Mouse (Mus musculus) adrenal gland, adult 18-20 months (tissue): Measurements from ENCODE around the gene 4933427D14Rik. TPM values are rescaled to one million over a fixed set of nuclear protein-coding genes. Genes with fewer than 3 reads are reported as not detected.
A peak's percentile ranks its signal among the peaks of the same experiment; 100 is the strongest.

Source experiments
- DNase-seq, 2 experiments: peaks; one replicate each; pipeline ENCODE4 v3.0.0; 2021 to 2022; ENCODE audit warnings: low spot score in 2 of 2
- long read RNA-seq, 2 experiments: library from polyadenylated mRNA; stranded (forward); transcript quantifications; one replicate each; pipeline ENCODE4 v2.0.0; 2021
- total RNA-seq, 2 experiments: library from RNA; stranded (reverse); gene quantifications; 1 replicate in 1 of 2; 2 replicates in 1 of 2; pipeline ENCODE4 v1.2.3; 2021

The 4933427D14Rik gene
- total RNA-seq, result 1 to 10 TPM; 5.6 to 6.6 TPM
- long read RNA-seq, experiment 1, partial matches to known transcripts, result 1 of 2 reads
- long read RNA-seq, experiment 1, other reads (novel, unspliced or antisense), result 1 of 2 reads
- long read RNA-seq, experiment 2, partial matches to known transcripts, result 2 of 2 reads
- long read RNA-seq, experiment 2, other reads (novel, unspliced or antisense), result 0 of 2 reads

DNA sequence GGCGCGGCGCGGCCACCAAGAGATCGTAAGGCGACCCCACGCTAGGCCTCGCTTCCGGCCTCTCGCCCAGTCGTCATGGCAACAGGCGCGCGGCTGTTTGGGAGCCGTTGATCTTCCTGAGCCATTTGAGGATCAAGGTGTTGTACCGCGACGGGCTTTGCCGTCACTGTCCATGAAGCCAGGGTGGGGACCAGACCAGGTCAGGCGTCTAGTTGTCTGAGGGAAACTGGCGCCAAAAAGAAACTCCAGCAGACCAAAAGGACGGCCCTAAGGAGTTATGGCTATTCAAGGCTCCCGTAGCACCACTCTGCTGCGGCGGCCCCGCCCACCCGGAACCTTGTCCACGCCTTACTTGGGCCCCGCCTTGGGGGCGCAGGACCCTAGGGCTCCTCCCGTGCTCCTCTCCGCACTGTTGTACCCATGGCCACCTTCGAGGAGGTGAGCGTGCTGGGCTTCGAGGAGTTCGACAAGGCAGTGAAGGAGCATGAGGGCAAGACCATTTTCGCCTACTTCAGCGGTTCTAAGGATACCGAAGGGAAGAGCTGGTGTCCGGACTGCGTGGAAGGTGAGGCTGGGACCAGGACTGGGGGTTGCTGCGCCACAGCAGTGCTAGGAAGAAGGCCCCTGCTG, at the start of gene 4933427D14Rik, which contains the start of gene Txndc17:
Gene 4933427D14Rik (minus strand): TSS at position 256 of the 630 bp plus-strand sequence.
Gene Txndc17 (plus strand): TSS at position 344 of the 630 bp plus-strand sequence.
- DNase-seq, result peak; percentile 85 to 89

DNA sequence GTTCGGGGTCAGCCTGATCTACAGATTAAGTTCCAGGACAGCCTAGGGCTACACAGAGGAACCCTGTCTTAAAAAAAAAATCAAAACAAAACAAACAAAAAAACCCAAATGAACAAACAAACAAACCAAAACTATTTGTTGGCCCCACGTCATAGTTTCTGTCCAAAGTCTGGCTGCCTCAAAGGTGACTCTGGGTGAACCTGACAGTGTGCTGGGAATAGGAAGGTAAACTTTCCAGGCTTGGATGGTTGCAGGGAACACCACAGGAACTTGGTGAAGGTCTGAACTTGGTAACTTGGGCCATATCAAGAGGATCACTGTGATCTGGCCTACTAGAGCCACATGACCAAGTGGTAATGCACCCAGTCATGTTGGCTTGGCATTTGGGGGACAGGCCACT, 49.2 kb upstream of the 4933427D14Rik start:
- no peak for DNase-seq

DNA sequence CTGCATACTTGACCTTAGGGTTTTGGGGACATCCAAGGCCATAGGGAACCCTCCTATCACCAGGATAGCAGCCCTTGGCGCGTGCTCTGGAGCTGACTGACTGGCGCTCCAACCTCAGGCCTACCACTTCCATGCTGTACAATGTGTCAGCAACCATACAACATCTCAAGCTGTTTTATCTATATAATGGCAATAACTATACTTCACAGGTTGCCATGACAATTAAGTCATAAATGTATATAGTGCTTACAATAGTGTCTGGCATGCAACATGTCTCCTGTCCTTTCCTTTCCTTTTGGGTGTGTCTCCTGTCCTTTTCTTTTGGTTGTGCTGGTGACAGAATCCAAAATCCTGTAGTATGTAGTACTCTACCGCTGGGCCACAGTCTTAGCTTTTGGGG, 48.4 kb upstream of the 4933427D14Rik start:
- DNase-seq, result no peak

DNA sequence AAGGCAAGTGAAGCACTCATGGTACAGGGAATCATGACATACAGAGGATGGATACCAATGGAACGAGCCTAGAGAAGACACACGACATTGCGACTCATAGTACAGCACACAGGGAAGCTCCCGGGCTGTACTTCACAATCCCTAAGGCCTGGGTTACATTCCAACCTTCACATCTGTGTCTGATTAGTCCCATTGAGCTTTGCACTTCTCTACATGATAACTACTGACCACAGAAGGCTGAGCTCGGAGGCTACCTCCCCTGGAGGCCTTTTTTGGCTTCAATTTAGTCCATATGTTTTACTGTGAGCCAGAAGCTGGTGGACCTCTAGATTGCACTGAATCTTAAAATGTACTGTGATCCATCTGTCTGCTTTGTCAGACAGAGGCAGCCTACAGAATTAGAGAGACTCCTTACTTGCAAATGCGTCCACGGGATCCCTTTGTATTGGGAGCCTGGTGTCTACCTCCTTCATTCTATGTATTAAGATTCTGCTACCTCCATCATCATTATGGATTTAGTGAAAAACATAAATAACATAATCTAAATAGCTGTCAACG, 38.0 kb upstream of the 4933427D14Rik start:
- DNase-seq, result no peak

DNA sequence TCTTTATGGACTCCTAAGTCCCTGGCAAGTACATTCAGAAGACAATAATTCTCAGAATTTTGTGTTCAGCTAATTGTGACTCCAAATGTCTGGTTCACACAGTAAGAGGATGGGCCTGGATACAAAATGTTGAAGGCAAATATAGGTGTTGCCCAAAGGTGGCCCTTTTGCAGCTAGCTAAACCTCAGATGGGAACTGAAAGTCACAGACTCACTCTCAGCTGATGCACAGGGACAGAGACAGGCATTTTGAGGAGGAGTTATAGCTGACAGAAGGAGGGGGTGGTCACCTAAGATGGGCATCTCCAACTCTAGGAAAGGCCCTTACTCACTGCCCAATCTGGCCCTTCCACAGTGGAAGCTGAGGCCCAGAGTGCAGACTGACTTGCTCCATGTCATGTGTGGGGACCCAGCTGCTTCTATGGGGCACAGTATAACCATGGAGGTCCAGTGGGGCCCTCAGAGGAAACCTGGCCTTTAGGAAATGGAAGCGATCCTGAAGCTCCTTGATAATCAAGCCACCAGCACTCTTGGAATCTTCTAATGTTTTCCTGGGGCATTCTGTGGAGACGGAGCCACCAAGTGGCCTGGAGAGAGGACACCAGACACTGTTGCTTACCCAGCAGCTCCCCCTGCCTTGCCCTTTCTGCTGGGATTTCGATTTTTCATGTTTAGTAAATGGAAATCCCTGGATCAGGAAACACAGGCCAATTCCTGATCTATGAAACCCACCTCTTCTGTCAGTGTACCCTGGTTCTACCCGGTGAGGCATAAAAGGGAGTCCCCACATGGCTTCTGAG, 33.0 kb upstream of the 4933427D14Rik start:
- no peak for DNase-seq

DNA sequence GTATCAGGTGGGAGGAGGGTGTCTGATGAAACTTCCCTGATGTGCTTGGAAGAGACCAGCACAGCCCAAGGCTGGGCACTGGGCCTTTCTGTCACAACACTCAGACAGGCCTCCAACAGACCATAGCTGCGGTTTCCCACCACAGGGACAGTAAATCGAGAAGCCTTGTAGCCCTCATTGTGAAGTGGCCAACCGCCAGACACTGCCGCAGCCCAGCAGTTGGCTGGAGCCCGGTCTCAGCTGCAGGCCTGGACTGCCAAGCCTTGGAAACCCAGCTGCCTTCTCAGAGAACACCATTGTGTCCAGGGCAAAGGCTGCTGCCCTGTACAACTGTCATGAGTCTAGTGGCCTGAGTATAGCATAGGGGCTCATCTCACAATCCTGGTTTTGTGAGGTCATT, 26.8 kb upstream of the 4933427D14Rik start:
- DNase-seq, result no peak

DNA sequence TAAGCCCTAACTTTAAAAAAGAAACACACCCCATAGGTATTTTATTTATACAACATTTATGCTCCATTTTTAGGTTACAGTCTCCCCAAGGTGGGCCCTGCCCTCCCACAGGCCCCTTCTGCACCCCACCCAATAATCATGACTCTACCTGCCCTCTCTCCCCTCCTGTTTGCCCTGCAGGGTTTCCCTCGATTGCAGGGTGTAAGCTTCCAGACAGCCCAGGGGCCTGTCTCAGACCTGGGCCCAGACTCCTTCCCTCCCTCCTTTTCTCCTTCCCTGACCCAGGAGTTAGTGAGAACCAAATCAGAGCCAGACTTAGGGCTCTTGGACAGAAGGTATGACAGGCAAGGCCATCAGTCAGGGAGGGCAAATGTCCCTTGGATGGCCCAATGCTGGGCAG, 25.7 kb upstream of the 4933427D14Rik start:
- no peak for DNase-seq

DNA sequence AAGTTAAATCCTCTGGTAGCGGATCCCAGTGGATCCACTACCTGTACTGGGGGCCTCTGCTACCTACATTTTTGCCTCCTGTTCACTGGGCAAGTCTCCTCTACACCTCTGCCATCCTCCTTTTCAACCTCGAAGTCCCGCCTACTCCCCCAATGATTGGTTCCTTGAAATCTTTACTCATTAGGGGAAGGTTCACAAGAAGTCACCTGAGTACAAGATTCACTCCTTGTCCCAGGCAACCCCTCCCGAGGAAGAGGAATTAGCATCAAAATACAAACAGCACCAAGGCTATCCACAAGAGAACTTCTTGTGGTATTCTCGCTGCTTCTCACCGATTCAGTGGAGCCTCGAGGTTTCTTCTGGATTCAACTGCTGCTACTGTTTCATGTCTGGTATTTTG, 24.8 kb upstream of the 4933427D14Rik start:
- no peak for DNase-seq

DNA sequence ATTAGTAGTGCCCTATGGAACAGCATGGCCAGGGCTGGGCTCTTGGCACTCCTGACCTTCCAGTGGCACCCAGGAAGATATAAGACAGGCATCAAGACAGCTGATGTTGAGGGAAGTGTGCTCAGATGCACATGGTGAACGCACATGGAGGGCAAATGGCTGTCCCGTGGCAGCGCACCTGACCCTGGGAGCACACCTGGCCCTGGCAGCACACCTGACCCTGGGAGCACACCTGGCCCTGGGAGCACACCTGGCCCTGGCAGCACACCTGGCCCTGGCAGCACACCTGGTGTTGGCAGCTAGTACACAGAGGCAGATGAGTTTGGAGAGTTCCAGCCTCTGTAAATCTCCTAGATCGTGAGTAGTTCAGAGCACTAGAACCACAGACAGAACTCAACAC, 21.3 kb upstream of the 4933427D14Rik start:
- DNase-seq, result no peak

DNA sequence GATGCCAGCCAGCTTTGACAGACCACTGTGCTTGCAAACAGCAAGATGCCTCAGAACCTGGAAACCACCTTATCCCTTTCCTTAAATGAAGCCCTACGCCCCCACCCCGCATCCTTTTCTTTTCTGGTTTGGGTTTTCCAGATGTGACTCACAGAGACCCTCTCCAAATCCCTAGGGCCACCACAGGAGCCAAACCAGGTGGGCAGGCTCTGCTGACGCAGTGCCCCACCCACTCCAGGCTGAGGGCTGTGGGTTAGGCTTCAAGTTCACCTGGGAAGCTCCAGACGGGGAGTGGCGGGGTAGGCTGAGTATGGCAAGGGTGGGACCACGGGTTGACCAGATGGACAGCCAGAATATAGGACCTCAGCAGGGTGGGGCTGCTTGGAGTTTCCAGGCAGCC, 19.6 kb upstream of the 4933427D14Rik start:
- DNase-seq, result no peak

DNA sequence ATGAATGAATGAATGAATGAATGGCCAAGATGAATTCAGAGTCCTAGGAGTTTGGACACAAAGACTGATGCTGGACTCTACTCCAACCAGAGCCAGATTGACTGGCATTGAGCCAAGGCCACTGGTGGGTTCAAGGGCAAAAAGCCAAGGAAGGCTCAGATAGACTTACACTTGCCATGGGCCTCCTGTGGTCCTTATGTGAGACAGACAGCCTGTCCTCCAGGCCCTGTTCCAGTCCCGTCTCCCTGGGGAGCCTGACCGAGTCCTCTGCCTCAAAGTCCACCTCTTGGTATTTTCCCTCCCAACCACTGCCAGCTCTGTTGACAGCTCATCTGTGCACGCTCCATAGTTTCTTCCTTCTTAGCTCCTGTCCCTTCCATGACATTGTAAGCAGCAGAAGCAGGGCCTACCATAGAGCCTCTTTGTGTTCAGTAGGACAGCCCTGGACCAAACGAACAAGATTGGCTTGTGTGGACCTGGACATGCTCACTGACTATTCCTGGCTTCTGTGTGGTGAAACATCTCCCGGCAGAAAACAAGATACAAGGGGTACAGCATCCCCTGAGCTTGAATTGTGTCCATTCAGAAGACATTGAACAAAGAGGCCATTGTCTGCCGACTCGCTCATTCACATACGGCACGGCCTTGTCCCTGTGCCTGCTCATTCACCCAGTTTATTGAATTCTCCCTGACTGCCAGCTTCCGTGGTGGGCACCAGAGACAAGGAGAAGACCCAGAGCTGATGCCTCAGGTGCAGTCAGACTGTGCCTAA, 18.9 kb upstream of the 4933427D14Rik start:
- no peak for DNase-seq

DNA sequence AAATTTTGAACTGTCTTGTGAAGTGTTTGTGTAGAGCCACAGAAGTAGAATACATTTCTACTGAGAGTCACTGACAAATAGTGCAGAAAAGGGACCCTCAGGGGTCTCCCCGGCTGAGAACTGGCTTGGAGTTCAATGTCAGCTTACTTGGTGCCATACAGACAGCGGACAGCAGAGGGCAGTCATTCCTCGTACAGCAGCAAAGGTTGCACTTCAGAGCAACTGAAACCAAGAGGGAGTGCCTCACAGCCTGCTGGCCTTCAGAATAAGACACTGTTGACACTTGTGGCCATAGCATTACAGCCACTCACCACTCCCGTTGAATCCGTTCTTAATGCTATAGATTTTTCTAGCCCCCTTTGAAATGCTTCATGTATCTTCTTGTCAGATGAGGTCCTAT, 17.6 kb upstream of the 4933427D14Rik start:
- DNase-seq, result peak; percentile 67 to 77

DNA sequence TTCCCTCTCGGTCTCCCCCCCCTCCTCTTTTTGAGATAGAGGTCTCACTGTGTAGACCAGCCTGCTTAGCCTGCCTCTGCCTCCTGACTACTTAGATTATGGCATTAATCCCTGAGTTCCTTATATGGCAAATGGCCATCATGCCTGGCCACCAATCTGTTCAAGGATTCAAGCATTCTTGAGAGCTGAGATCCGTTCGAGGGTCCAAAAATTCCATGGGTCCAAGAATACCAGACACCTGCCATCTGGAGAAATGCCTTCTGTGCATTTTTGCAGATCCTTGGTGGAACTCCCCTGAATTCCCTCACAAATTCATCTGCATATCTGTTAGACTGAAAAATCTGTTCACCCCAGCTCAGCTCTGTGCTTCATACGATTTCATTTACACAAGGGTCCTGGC, 16.2 kb upstream of the 4933427D14Rik start:
- no peak for DNase-seq

DNA sequence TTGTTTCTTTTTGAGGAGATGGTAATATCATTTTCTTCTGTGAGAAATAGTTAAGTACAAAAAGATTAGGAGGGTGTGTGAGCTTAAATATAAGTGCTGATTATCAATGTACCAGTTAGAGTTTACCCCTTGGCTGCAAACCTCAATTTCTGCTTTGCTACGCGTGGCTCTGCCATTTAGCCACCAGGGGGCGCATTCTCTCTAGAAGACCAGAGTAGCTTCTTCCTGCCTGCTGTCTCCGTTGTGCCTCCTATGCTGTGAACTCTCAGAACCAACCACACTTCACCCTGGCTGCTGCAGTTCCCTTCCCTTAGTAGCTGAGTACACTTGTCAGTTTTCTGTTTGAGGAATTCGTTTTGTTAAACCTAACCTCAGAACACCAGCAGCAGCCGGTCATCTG, 14.0 kb upstream of the 4933427D14Rik start:
- DNase-seq, result peak; percentile 70 to 71

DNA sequence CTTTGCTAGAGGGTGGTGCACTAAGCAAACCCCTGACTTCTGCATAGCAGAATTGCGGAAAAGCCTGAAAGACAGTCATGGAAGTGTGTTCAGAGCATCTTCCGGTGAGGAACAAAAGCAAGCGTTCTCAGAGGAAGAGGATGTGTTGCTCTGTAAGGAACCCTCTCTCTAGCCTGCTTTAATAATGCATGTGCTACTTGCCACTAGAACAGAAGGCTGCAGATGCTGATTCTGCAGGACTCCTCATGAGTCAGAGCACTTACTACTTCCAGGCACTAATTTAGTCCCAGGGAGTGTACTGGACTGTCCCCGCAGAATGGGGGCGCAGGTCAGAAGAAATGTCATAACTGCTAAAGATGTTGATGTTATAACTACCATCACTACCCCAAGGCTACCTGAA, 9.9 kb upstream of the 4933427D14Rik start:
- no peak for DNase-seq

DNA sequence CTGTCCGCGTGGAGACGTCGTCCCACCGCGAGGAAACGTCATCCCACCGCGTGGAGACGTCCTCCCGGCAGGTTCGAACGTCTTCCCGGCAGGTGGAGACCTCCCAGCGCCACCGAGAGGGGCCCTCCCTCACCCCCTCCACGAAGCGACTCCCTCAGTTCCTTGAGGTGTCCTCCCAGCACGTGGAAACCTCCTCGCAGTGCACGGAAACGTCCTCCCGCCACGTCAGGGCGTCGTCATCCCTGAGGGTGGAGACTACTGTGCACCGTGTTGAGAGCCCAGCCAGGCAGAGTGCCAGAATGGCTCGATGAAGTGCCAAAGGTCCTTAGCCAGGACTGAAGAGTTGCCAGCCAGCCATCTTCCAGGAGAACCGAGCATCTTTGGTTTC, 8.1 kb upstream of the 4933427D14Rik start, which contains the start of gene Med31:
Gene Med31 (minus strand): TSS at position 183 of the 388 bp plus-strand sequence.
- peak; percentile 70 to 72 for DNase-seq

DNA sequence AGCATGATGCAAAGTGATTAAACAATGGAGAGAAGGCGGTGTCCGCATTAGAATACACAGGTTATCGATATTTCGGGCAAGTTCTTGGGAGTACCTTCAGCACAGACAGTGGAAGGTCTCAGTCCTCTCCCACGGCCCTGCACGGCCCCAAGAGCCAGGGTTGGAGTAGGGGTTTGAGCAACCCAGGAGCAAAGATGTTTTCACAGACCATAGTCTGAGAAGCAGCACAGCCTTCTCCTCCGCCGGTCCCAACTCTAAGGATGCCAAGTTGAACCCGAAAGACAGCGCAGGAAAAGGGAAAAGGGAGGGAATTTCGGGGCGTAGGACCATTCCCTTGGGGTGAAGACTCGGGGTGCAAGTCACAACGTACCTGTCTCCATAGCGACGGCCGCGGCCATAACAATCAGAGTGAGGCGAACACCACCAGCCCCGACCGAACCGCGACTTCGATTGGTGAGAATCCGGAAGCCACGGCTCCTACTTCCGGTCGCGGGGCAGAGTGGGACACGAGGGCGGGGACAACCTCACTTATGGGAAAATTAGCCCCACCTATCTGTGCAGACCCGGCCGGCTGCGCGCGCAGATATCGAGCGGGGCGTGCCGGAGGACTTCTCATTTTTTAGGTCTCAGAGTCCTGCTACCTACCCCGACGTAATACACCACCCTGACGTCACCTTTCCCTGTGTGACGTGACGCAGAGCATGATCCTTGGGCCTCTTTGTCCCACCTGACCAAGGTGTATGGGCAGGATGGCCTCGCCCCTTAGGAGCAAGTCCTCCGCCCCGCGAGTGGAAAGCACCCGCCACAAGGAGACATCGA, 7.5 kb upstream of the 4933427D14Rik start:
- peak; percentile 85 to 87 for DNase-seq

DNA sequence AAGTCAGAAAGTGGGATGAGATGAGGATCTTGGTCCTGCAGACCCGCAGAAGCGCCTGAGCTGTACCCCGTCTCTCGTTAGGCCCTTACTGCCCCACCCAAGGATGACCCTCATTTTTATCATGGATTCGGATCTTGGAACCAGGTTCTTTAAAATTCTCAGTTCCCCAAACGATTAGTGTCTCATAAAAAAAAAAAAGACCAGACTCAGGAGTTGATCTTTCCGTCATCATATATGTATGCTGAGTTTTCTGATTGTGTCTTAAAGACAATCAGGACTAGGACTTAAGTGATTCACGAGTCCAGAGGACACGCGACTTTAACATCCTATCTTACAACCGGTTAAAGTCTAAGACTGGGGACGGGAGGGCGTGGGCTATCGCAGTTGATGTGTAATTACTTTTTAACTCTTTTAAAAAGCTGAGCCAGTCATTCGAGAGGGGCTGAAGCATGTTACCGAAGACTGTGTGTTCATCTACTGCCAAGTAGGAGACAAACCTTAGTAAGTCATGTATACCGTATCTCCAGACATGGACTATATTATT, 647 bp upstream of the 4933427D14Rik start:
- DNase-seq, result no peak

DNA sequence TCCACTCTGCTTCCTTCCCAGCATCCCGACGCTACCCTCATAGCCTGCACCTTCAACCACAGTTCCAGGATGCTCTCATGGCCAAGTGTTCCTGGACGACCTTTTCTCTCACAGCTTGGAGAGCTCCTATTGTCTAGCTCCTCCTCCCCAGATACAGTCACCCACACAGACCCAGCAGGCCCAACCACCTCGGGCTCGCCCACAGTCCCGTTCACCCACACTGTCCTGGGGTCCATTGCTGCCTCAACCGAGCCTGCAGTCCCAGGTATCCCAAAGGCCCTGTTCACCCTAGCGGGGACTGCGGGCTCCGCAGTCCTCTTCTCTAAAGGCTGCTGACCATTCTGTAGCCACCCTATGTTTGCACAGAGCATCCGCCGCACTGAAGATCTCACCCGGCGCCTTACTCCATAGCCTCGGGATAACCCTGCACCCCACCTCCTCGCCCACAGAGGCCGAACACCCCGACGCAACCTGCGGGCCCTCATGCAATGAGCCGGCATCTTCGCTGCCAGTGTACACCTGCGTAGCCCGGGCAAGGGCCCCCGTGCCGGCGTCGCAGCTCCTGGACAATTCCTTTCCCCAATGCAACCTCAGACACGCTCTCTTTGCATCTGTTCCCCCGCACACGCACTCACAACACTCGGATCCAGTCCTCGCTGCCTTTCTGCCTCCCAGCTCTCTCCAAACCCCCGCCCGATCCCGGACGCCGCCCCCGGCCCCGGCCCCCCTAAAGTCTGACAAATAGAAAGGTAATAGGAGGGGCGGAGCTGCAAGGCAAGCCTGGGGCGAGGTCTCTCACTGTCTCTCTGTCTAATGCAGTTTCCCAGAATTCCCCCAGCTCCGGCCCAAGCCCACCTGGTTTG, 687 bp downstream of the 4933427D14Rik start, which contains the start of gene Gm43951:
Gene Gm43951 (minus strand): TSS at position 500 of the 863 bp plus-strand sequence.
- peak in 1 of 2 experiments; percentile 22 for DNase-seq
